Mouse (Mus musculus) kidney, postnatal 0 days (tissue): Measurements from ENCODE around the gene Stim2. TPM values are rescaled to one million over a fixed set of nuclear protein-coding genes. Genes with fewer than 3 reads are reported as not detected.

Experiments used
- ATAC-seq: fragments of 200-750 bp; cut with Nextera tagmentation; replicated peaks from 2 replicates; pipeline ENCODE4 v1.8.0; 2017; ENCODE audit warnings: low read depth, moderate number of reproducible peaks, moderate TSS enrichment, moderate library complexity; ENCODE audit not compliant: low FRiP score
- DNase-seq: peaks from one replicate; pipeline ENCODE4 v3.0.0-alpha.2; 2016; ENCODE audit warnings: low spot score
- H3K27ac ChIP-seq: fragments of 300-500 bp; sonication (generic); 2 replicates; pipeline ENCODE4 v1.5.1; 2014; ENCODE audit warnings: mild to moderate bottlenecking
- H3K27me3 ChIP-seq: fragments of 300-500 bp; sonication (generic); 2 replicates; pipeline ENCODE4 v1.6.1; 2014; ENCODE audit warnings: low read length, mixed read lengths; ENCODE audit not compliant: insufficient read depth
- H3K36me3 ChIP-seq: fragments of 300-500 bp; sonication (generic); 2 replicates; pipeline ENCODE4 v1.6.1; 2014; ENCODE audit warnings: low read length, mixed read lengths; ENCODE audit not compliant: insufficient read depth
- H3K4me1 ChIP-seq: fragments of 300-500 bp; sonication (generic); replicated peaks from 2 replicates; pipeline ENCODE4 v1.6.1; 2014; ENCODE audit warnings: antibody characterized with exemption, low read length, mixed read lengths; ENCODE audit not compliant: insufficient read depth
- H3K4me2 ChIP-seq: fragments of 300-500 bp; sonication (generic); 2 replicates; pipeline ENCODE4 v1.6.1; 2014; ENCODE audit warnings: mild to moderate bottlenecking, low read length, moderate library complexity, mixed read lengths
- H3K4me3 ChIP-seq: fragments of 300-500 bp; sonication (generic); replicated peaks from 2 replicates; pipeline ENCODE4 v1.5.1; 2014; ENCODE audit warnings: low read depth, low read length
- H3K9ac ChIP-seq: fragments of 300-500 bp; sonication (generic); 2 replicates; pipeline ENCODE4 v1.6.1; 2014; ENCODE audit warnings: low read depth, low read length
- H3K9me3 ChIP-seq: fragments of 300-500 bp; sonication (generic); replicated peaks from 2 replicates; pipeline ENCODE4 v1.6.1; 2016; ENCODE audit warnings: low read length, inconsistent platforms, mixed read lengths
- CTCF ChIP-seq: IDR thresholded peaks from 2 replicates; pipeline ENCODE4 v1.5.1; 2016; ENCODE audit warnings: antibody characterized with exemption, low read depth, mild to moderate bottlenecking, moderate library complexity
- WGBS: fragments of 180-500 bp; shearing (Covaris S2); extraction: QIAGEN DNeasy Blood & Tissue Kit; methylation state at CpG from one replicate; pipeline ENCODE4 v1.1.7; 2014; 5-methylcytosine and 5-hydroxymethylcytosine counted together
- polyA plus RNA-seq: library from polyadenylated mRNA; unstranded; fragments of >200 nt; fragmentation: Nextera tagmentation; extraction: Ambion mirVana; gene quantifications from 2 replicates; pipeline ENCODE4 v1.2.1, GENCODE M21; 2015

Stim2 gene
- polyA plus RNA-seq, 1 experiment from 2014 or later, result 21.4 TPM

GRCm38 (mm10) chr5:54118410-54119212 lies 120.3 kb downstream of the Stim2 start:
- H3K27me3 ChIP-seq, result no peaks in the 10 kb centered on the region
- no peak overlapping the region for H3K4me3 ChIP-seq
- no peaks in the 10 kb centered on the region for H3K4me1 ChIP-seq
- no peak overlapping the region for H3K9ac ChIP-seq
- no peak overlapping the region for H3K4me2 ChIP-seq
- peaks cover 18% of the 10 kb centered on the region; the same call in 1 of the 2 replicates for H3K36me3 ChIP-seq
- no peak for TF ChIP-seq CTCF
- H3K27ac ChIP-seq, result no peak overlapping the region
- ATAC-seq, result no peak
- 83% methylated on average over 19 of the region's 19 CpGs for WGBS
- DNase-seq, result no peak
- no peaks in the 10 kb centered on the region for H3K9me3 ChIP-seq

GRCm38 (mm10) chr5:54148091-54148795 lies 149.9 kb downstream of the Stim2 start:
- Histone ChIP-seq H3K27ac (no peak overlapping the region), H3K9ac (no peak overlapping the region), H3K36me3 (no peaks in the 10 kb centered on the region), H3K4me2 (no peak overlapping the region), H3K9me3 (no peaks in the 10 kb centered on the region), H3K27me3 (no peaks in the 10 kb centered on the region), H3K4me1 (no peaks in the 10 kb centered on the region), H3K4me3 (no peak overlapping the region)
- DNase-seq (no peak), ATAC-seq (no peak)
- no peak for TF ChIP-seq CTCF
- WGBS, result 80% methylated on average over 5 of the region's 5 CpGs

- WGBS, result 23% methylated on average over 13 of the region's 13 CpGs
- no peaks in the 10 kb centered on the region for H3K4me1 ChIP-seq
- H3K9me3 ChIP-seq, result no peaks in the 10 kb centered on the region
- no peaks in the 10 kb centered on the region for H3K27me3 ChIP-seq
- peak; percentile 77 for TF ChIP-seq CTCF
- no peaks in the 10 kb centered on the region for H3K36me3 ChIP-seq
- ATAC-seq (no peak), DNase-seq (peak; percentile 83)
- no peak overlapping the region for H3K9ac ChIP-seq
- peak overlapping the region; percentile 35 for H3K4me2 ChIP-seq
- H3K27ac ChIP-seq, result no peak overlapping the region
- H3K4me3 ChIP-seq, result no peak overlapping the region
Observed at GRCm38 (mm10) chr5:54154503-54155226, 156.4 kb downstream of the Stim2 start.

DNA sequence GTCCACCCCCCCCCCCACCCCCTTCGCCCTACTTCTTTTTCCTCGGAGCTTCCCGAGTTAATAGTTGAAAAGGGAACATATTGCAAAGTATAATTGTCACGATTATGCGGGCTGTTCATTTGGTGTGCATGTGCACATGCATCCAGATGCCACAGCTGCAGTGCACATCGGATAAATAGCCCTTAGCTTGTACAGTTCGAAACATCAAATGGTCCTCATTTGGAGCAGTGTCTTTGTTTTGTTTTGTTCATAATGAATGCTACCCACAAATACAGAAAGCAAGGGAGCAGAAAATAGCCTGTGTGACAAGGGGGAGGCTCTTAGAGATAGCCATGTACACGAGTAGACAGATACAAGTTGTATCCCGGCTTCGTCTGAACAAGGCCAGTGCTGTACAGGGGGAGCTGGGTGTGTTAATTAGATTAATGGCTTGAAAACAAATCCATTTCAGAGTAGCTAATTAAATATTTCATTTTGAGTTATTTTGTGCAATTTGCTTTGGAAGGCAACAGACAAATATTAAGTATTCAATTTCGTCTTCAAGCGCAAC lies 157.0 kb downstream of the Stim2 start:
- Histone ChIP-seq H3K4me1 (no peaks in the 10 kb centered on the region), H3K4me2 (peak overlapping the region; percentile 35), H3K36me3 (no peaks in the 10 kb centered on the region), H3K4me3 (no peak overlapping the region), H3K27ac (no peak overlapping the region), H3K27me3 (no peaks in the 10 kb centered on the region), H3K9me3 (no peaks in the 10 kb centered on the region), H3K9ac (no peak overlapping the region)
- ATAC-seq, result no peak
- DNase-seq, result no peak
- TF ChIP-seq CTCF, result no peak
- WGBS, result 58% methylated on average over 12 of the region's 12 CpGs

- ATAC-seq (no peak), DNase-seq (no peak)
- Histone ChIP-seq H3K27ac (no peak overlapping the region), H3K9me3 (no peaks in the 10 kb centered on the region), H3K27me3 (no peaks in the 10 kb centered on the region), H3K4me3 (no peak overlapping the region), H3K4me1 (no peaks in the 10 kb centered on the region), H3K36me3 (no peaks in the 10 kb centered on the region), H3K9ac (no peak overlapping the region), H3K4me2 (no peak overlapping the region)
- TF ChIP-seq CTCF, result no peak
- WGBS, result 62% methylated on average over 4 of the region's 4 CpGs
Observed at GRCm38 (mm10) chr5:54155916-54156315, 157.6 kb downstream of the Stim2 start.

DNA sequence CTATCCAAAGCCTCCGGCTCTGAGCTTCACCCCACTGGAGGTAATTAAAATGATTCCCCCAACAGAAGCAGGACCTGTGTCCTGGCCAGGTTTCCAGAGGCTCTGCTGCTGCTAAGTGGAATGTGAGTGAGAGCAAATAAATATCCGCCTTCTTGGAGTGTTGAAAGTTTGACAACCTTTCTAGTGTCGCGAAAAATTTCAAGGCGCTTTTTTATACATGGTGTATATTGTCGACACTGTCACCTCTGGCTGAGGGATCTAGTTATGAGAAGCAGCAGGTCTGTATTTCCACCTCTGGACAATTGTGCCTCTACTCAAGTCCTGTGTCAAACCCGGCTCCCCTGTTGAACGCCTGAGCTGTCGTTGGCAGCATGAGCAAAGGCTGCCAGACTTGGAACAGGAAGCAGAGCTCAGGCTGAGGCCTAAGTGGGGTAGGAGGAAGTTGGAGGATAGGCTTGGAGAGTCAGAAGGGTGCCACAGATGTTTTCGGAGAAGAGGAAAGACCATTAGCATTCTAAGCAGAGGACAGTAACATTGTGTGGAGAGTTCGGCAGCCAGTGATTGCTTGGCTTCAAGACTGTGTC lies 158.7 kb downstream of the Stim2 start:
- Histone ChIP-seq H3K4me1 (no peaks in the 10 kb centered on the region), H3K4me3 (no peak overlapping the region), H3K36me3 (no peaks in the 10 kb centered on the region), H3K27me3 (no peaks in the 10 kb centered on the region), H3K9me3 (no peaks in the 10 kb centered on the region), H3K27ac (no peak overlapping the region), H3K9ac (no peak overlapping the region), H3K4me2 (no peak overlapping the region)
- ATAC-seq (no peak), DNase-seq (no peak)
- TF ChIP-seq CTCF, result no peak
- 43% methylated on average over 11 of the region's 11 CpGs for WGBS
